Mouse (Mus musculus) spleen, postnatal 10 days (tissue): ENCODE measurements at regions not wholly inside any gene's neighbourhood (a gene's known extent, or its start where the extent isn't known, plus 50 kb on each side); places are given as distances from the start of the nearest gene placed in this dataset.

Experiments used
- DNase-seq, 2 experiments: peaks; one replicate each; pipeline ENCODE4 v3.0.0; 2021 to 2022; ENCODE audit warnings: low spot score in 2 of 2

GRCm38 (mm10) chr7:117878903-117879302, 237.1 kb downstream of the Rps15a start:
- DNase-seq, result no peak

- no peak for DNase-seq
Measured at GRCm38 (mm10) chr7:117875241-117875640, 240.7 kb downstream of the Rps15a start.

- no peak for DNase-seq
Measured at GRCm38 (mm10) chr7:117859419-117859818, 256.6 kb downstream of the Rps15a start.

- no peak for DNase-seq
Measured at GRCm38 (mm10) chr7:117855955-117856354, 260.0 kb downstream of the Rps15a start.

- DNase-seq, result no peak
Measured at GRCm38 (mm10) chr7:117853716-117854115, 262.3 kb downstream of the Rps15a start.

GRCm38 (mm10) chr7:117852866-117853265, 263.1 kb downstream of the Rps15a start:
- no peak for DNase-seq

- no peak for DNase-seq
Measured at GRCm38 (mm10) chr7:117850822-117851221, 265.2 kb downstream of the Rps15a start.

GRCm38 (mm10) chr7:117846041-117846440, 269.9 kb downstream of the Rps15a start:
- no peak for DNase-seq

GRCm38 (mm10) chr7:117842780-117843179, 273.2 kb downstream of the Rps15a start:
- DNase-seq, result no peak

GRCm38 (mm10) chr7:117795035-117795434, 321.0 kb downstream of the Rps15a start:
- DNase-seq, result no peak

GRCm38 (mm10) chr7:117793991-117794390, 322.0 kb downstream of the Rps15a start:
- no peak for DNase-seq

- no peak for DNase-seq
Measured at GRCm38 (mm10) chr7:117792456-117792855, 323.5 kb downstream of the Rps15a start.

- no peak for DNase-seq
Measured at GRCm38 (mm10) chr7:117778996-117779395, 337.0 kb downstream of the Rps15a start.

GRCm38 (mm10) chr7:117777921-117778320, 338.1 kb downstream of the Rps15a start:
- DNase-seq, result no peak

- DNase-seq, result no peak
Measured at GRCm38 (mm10) chr7:117771836-117772235, 344.2 kb downstream of the Rps15a start.

GRCm38 (mm10) chr7:117759506-117759905, 356.5 kb downstream of the Rps15a start:
- no peak for DNase-seq

GRCm38 (mm10) chr7:117757033-117757432, 359.0 kb downstream of the Rps15a start:
- DNase-seq, result no peak

- no peak for DNase-seq
Measured at GRCm38 (mm10) chr7:117755830-117756229, 360.2 kb downstream of the Rps15a start.

GRCm38 (mm10) chr7:117753296-117753695, 362.7 kb downstream of the Rps15a start:
- DNase-seq, result no peak

- DNase-seq, result peak in 1 of 2 experiments; percentile 17
Measured at GRCm38 (mm10) chr7:117752302-117753185, 363.4 kb downstream of the Rps15a start.

- DNase-seq, result no peak
Measured at GRCm38 (mm10) chr7:117747991-117748390, 367.2 kb downstream of the Xylt1 start.

GRCm38 (mm10) chr7:117746393-117746792, 365.6 kb downstream of the Xylt1 start:
- DNase-seq, result no peak

- no peak for DNase-seq
Measured at GRCm38 (mm10) chr7:117739706-117740105, 358.9 kb downstream of the Xylt1 start.

- no peak for DNase-seq
Measured at GRCm38 (mm10) chr7:117735699-117736020, 354.9 kb downstream of the Xylt1 start.
